Mouse (Mus musculus): ENCODE measurements at regions not wholly inside any gene's neighbourhood (a gene's known extent, or its start where the extent isn't known, plus 50 kb on each side); places are given as distances from the start of the nearest gene placed in this dataset.

- TF ChIP-seq POLR2A (IDR thresholded peaks at IDR 0.05; ENCODE audit: control insufficient read depth in 1 of 2, insufficient read depth in 1 of 2, low read depth in 1 of 2, low read length in 2 of 2, poor library complexity in 1 of 2) (no peak), CTCF (IDR thresholded peaks at IDR 0.05 in 2 of 3, conservative IDR thresholded peaks at IDR 0.05 in 1 of 3; ENCODE audit: control insufficient read depth in 1 of 3, insufficient read depth in 1 of 3, low read depth in 2 of 3, low read length in 3 of 3, poor library complexity in 1 of 3, severe bottlenecking in 1 of 3) (no peak), CHD2 (IDR thresholded peaks at IDR 0.05; ENCODE audit: low read length) (no peak), GATA1 (IDR thresholded peaks at IDR 0.05; ENCODE audit: low read depth, low read length) (no peak), JUND (IDR thresholded peaks at IDR 0.05; ENCODE audit: low read depth, low read length) (no peak), SIN3A (IDR thresholded peaks at IDR 0.05; ENCODE audit: low read length) (no peak)
These were observed 120.5 kb upstream of the Zmiz1 start for GRCm38 (mm10) chr14:25338404-25339051.
